Mouse (Mus musculus) heart, embryonic 14.5 days (tissue): ENCODE results near the gene Cyth3. TPM values are rescaled to one million over a fixed set of nuclear protein-coding genes. Genes with fewer than 3 reads are reported as not detected.

Experiments
- ATAC-seq: fragments of 200-750 bp; cut with Nextera tagmentation; 2 replicates; pipeline ENCODE4 v1.8.0; 2017; ENCODE audit warnings: low read depth, moderate TSS enrichment; ENCODE audit not compliant: insufficient number of reproducible peaks, insufficient read depth, low FRiP score
- H3K27ac ChIP-seq, 2 experiments: fragments of 200-500 bp in 1 of 2; fragments of 300-500 bp in 1 of 2; sonication (generic) in 1 of 2; replicated peaks in 1 of 2; 2 replicates each; pipeline ENCODE4 v1.5.1; 2012 to 2014; ENCODE audit warnings: low read depth in 2 of 2, low read length in 2 of 2, control low read depth in 1 of 2, mild to moderate bottlenecking in 1 of 2, mixed read lengths in 1 of 2; ENCODE audit not compliant: control insufficient read depth in 1 of 2, insufficient read depth in 1 of 2
- H3K27me3 ChIP-seq: fragments of 300-500 bp; sonication (generic); 2 replicates; pipeline ENCODE4 v1.6.1; 2014; ENCODE audit warnings: mild to moderate bottlenecking, low read length, control low read depth; ENCODE audit not compliant: control insufficient read depth, insufficient read depth
- H3K36me3 ChIP-seq: fragments of 300-500 bp; sonication (generic); 2 replicates; pipeline ENCODE4 v1.6.1; 2014; ENCODE audit warnings: mild to moderate bottlenecking, control low read depth, low read length, mixed read lengths; ENCODE audit not compliant: control insufficient read depth, insufficient read depth
- H3K4me1 ChIP-seq, 2 experiments: fragments of 200-500 bp in 1 of 2; fragments of 300-500 bp in 1 of 2; sonication (generic) in 1 of 2; 2 replicates each; pipeline ENCODE4 v1.6.1; 2012 to 2014; ENCODE audit warnings: low read length in 2 of 2, control low read depth in 1 of 2, mixed read lengths in 1 of 2; ENCODE audit not compliant: control insufficient read depth in 2 of 2, insufficient read depth in 2 of 2
- H3K4me2 ChIP-seq: fragments of 300-500 bp; sonication (generic); 2 replicates; pipeline ENCODE4 v1.6.1; 2014; ENCODE audit warnings: mild to moderate bottlenecking, low read length
- H3K4me3 ChIP-seq, 2 experiments: fragments of 200-500 bp in 1 of 2; fragments of 300-500 bp in 1 of 2; sonication (generic) in 1 of 2; 2 replicates each; pipeline ENCODE4 v1.5.1; 2012 to 2014; ENCODE audit warnings: low read length in 2 of 2, mild to moderate bottlenecking in 2 of 2, control low read depth in 1 of 2, low read depth in 1 of 2, moderate library complexity in 1 of 2; ENCODE audit not compliant: control insufficient read depth in 1 of 2, insufficient read depth in 1 of 2
- H3K9ac ChIP-seq: fragments of 300-500 bp; sonication (generic); 2 replicates; pipeline ENCODE4 v1.6.1; 2014; ENCODE audit warnings: mild to moderate bottlenecking, low read length
- H3K9me3 ChIP-seq: fragments of 300-500 bp; sonication (generic); 2 replicates; pipeline ENCODE4 v1.6.1; 2016; ENCODE audit warnings: low read length, control low read depth; ENCODE audit not compliant: control insufficient read depth
- WGBS: fragments of 180-500 bp; shearing (Covaris S2); extraction: QIAGEN DNeasy Blood & Tissue Kit; methylation state at CpG from one replicate; pipeline ENCODE4 v1.1.7; 2014; 5-methylcytosine and 5-hydroxymethylcytosine counted together
- polyA plus RNA-seq: library from polyadenylated mRNA; unstranded; fragments of >200 nt; fragmentation: Nextera tagmentation; extraction: Ambion mirVana; gene quantifications from 2 replicates; pipeline ENCODE4 v1.2.1, GENCODE M21; 2014

The Cyth3 gene
- polyA plus RNA-seq, 1 experiment from 2014 or later: 49.2 TPM

DNA sequence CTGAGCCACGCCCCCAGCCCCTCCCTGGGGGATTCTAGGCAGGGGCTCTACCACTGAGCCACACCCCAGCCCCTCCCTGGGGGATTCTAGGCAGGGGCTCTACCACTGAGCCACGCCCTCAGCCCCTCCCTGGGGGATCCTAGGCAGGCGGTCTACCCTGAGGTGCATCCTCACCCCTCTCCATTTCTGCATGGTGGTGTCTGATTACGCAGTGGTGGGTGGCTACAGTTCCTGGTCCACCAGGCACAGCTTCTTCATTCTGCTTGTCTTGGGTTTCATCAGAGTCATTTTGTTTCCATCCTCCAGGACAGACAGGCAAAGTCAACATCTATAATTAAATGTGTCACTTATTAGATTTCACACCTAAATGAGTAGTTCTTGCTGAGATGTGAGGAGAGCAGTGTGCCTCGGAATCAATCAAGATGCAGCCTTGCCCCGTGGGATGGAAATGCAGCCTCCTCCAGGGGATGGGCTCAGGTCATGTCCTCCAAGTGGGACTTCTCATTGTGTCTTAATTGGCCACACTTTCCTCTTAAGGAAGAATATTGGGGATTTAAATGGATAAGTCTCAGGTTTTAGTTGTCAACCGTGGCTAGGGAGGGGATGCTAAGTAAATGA lies 18.0 kb upstream of the Cyth3 start:
- Histone ChIP-seq H3K27me3 (no peaks in the 10 kb centered on the region), H3K4me1 (0 out of 4 replicates have a peak, but pooled peaks cover 0 to 5% of the 10 kb centered on the region in 2 experiments), H3K27ac (no peak overlapping the region), H3K36me3 (no peaks in the 10 kb centered on the region), H3K4me2 (no peak overlapping the region), H3K9me3 (no peaks in the 10 kb centered on the region), H3K4me3 (no peak overlapping the region), H3K9ac (no peak overlapping the region)
- ATAC-seq: no peak
- WGBS: 81% methylated on average over 6 of the region's 7 CpGs

- WGBS: 84% methylated on average over 10 of the region's 10 CpGs
- no peaks in the 10 kb centered on the region for H3K27me3 ChIP-seq
- ATAC-seq: no peak
These were observed 15.5 kb upstream of the Cyth3 start for GRCm38 (mm10) chr5:143606756-143607155.

GRCm38 (mm10) chr5:143608175-143608574 lies 14.1 kb upstream of the Cyth3 start:
- H3K4me3 ChIP-seq: no peak overlapping the region
- H3K4me1 ChIP-seq: peaks cover 0 to 3% of the 10 kb centered on the region in 2 experiments; a peak in 1 of 4 replicates
- no peaks in the 10 kb centered on the region for H3K9me3 ChIP-seq
- WGBS: 80% methylated on average over 10 of the region's 10 CpGs
- no peak overlapping the region for H3K9ac ChIP-seq
- no peaks in the 10 kb centered on the region for H3K36me3 ChIP-seq
- no peak overlapping the region for H3K4me2 ChIP-seq
- H3K27ac ChIP-seq: no peak overlapping the region
- no peak for ATAC-seq
- H3K27me3 ChIP-seq: no peaks in the 10 kb centered on the region

More at GRCm38 (mm10) chr5:143606756-143607155, 15.5 kb upstream of the Cyth3 start:
- Histone ChIP-seq H3K27ac (no peak overlapping the region), H3K9me3 (no peaks in the 10 kb centered on the region), H3K9ac (no peak overlapping the region), H3K4me3 (no peak overlapping the region), H3K4me2 (no peak overlapping the region), H3K36me3 (no peaks in the 10 kb centered on the region), H3K4me1 (peaks cover 0 to 6% of the 10 kb centered on the region in 2 experiments; a peak in 1 of 4 replicates)

GRCm38 (mm10) chr5:143611954-143612353 lies 10.3 kb upstream of the Cyth3 start:
- Histone ChIP-seq H3K4me2 (no peak overlapping the region), H3K9ac (no peak overlapping the region), H3K27ac (no peak overlapping the region), H3K4me1 (peaks cover under 1 to 3% of the 10 kb centered on the region in 2 experiments; a peak in 1 of 4 replicates), H3K27me3 (no peaks in the 10 kb centered on the region), H3K4me3 (no peak overlapping the region), H3K9me3 (no peaks in the 10 kb centered on the region), H3K36me3 (no peaks in the 10 kb centered on the region)
- WGBS: 77% methylated on average over 7 of the region's 7 CpGs
- ATAC-seq: no peak

DNA sequence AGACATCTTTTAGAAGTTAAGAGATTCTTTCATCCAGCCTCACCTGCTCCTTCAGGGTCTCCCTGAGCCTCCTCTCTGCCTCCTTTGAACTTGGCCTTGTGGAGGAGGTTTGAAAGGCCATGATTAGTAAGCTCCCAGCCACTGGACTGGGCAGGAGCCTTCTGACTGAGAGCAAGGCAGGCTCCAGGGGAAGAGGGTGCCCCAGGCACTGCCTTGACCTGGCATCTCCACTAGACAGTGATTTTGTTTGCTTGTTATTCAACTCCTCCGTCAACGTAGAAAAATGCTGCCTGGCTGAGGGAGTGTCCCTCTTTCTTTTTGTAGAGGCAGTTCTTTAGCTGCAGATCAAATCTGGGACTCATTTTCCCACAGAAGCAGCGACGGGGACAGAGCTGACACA lies 9.0 kb upstream of the Cyth3 start:
- no peaks in the 10 kb centered on the region for H3K27me3 ChIP-seq
- no peak overlapping the region for H3K4me2 ChIP-seq
- 66% methylated on average over 4 of the region's 4 CpGs for WGBS
- no peaks in the 10 kb centered on the region for H3K9me3 ChIP-seq
- H3K9ac ChIP-seq: no peak overlapping the region
- no peak overlapping the region for H3K4me3 ChIP-seq
- H3K27ac ChIP-seq: no peak overlapping the region
- ATAC-seq: no peak
- peaks cover 12 to 13% of the 10 kb centered on the region in 2 experiments for H3K4me1 ChIP-seq
- H3K36me3 ChIP-seq: no peaks in the 10 kb centered on the region

DNA sequence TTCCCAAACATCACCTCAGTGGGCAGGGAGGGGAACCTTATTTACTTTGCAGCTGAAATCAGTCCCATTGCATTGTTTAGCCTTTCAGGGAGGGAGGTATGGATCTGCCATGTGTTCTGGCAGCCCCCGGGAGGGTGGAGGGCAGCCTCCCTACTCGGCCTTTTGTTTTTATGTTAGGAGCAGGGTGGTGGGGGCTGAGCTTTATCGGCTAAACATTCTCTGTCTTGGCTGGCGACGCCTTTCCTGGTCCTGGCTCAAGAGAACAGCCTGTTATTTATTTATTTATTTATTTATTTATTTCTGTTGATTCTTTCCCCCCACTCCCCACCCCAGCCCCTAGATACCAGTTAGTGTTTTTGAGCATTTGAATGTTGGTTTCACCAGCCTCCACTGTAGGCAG lies 7.7 kb upstream of the Cyth3 start:
- Histone ChIP-seq H3K9me3 (no peaks in the 10 kb centered on the region), H3K27me3 (no peaks in the 10 kb centered on the region), H3K4me3 (no peak overlapping the region), H3K4me1 (peaks cover 17 to 21% of the 10 kb centered on the region in 2 experiments), H3K4me2 (no peak overlapping the region), H3K27ac (no peak overlapping the region), H3K36me3 (no peaks in the 10 kb centered on the region), H3K9ac (no peak overlapping the region)
- WGBS: 53% methylated on average over 5 of the region's 5 CpGs
- no peak for ATAC-seq

- H3K4me2 ChIP-seq: no peak overlapping the region
- 91% methylated on average over 2 of the region's 2 CpGs for WGBS
- no peak overlapping the region for H3K9ac ChIP-seq
- no peak overlapping the region for H3K27ac ChIP-seq
- H3K36me3 ChIP-seq: no peaks in the 10 kb centered on the region
- ATAC-seq: no peak
- peaks cover 16 to 21% of the 10 kb centered on the region in 2 experiments for H3K4me1 ChIP-seq
- no peaks in the 10 kb centered on the region for H3K9me3 ChIP-seq
- no peaks in the 10 kb centered on the region for H3K27me3 ChIP-seq
- H3K4me3 ChIP-seq: no peak overlapping the region
These were observed 6.9 kb upstream of the Cyth3 start for GRCm38 (mm10) chr5:143615353-143615752.

- no peaks in the 10 kb centered on the region for H3K36me3 ChIP-seq
- H3K9ac ChIP-seq: no peak overlapping the region
- no peaks in the 10 kb centered on the region for H3K9me3 ChIP-seq
- 88% methylated on average over 4 of the region's 4 CpGs for WGBS
- H3K4me1 ChIP-seq: peaks cover 19 to 21% of the 10 kb centered on the region in 2 experiments
- H3K27ac ChIP-seq: no peak overlapping the region
- H3K4me2 ChIP-seq: no peak overlapping the region
- no peaks in the 10 kb centered on the region for H3K27me3 ChIP-seq
- H3K4me3 ChIP-seq: no peak overlapping the region
- no peak for ATAC-seq
These were observed 6.1 kb upstream of the Cyth3 start for GRCm38 (mm10) chr5:143616116-143616515.
